Mouse (Mus musculus) kidney, embryonic 14.5 days (tissue): Measurements from ENCODE around the gene Slco2b1. TPM values are rescaled to one million over a fixed set of nuclear protein-coding genes. Genes with fewer than 3 reads are reported as not detected.

Experiments
- ATAC-seq: fragments of 200-750 bp; cut with Nextera tagmentation; 2 replicates; pipeline ENCODE4 v1.8.0; 2017; ENCODE audit warnings: moderate number of reproducible peaks, mild to moderate bottlenecking, moderate TSS enrichment, moderate library complexity; ENCODE audit not compliant: low FRiP score, low TSS enrichment
- H3K27ac ChIP-seq: fragments of 300-500 bp; sonication (generic); 2 replicates; pipeline ENCODE4 v1.5.1; 2014; ENCODE audit warnings: low read depth, mild to moderate bottlenecking, low read length, moderate library complexity, mixed read lengths
- H3K27me3 ChIP-seq: fragments of 300-500 bp; sonication (generic); 2 replicates; pipeline ENCODE4 v1.6.1; 2014; ENCODE audit warnings: mild to moderate bottlenecking, low read length; ENCODE audit not compliant: control insufficient read depth, insufficient read depth
- H3K36me3 ChIP-seq: fragments of 300-500 bp; sonication (generic); 2 replicates; pipeline ENCODE4 v1.6.1; 2014; ENCODE audit warnings: low read length, mixed read lengths; ENCODE audit not compliant: control insufficient read depth, insufficient read depth
- H3K4me1 ChIP-seq: fragments of 300-500 bp; sonication (generic); 2 replicates; pipeline ENCODE4 v1.6.1; 2014; ENCODE audit warnings: low read length, mixed read lengths; ENCODE audit not compliant: control insufficient read depth, insufficient read depth
- H3K4me2 ChIP-seq: fragments of 300-500 bp; sonication (generic); replicated peaks from 2 replicates; pipeline ENCODE4 v1.6.1; 2014; ENCODE audit warnings: low read depth, mild to moderate bottlenecking, low read length
- H3K4me3 ChIP-seq: fragments of 300-500 bp; sonication (generic); 2 replicates; pipeline ENCODE4 v1.5.1; 2014; ENCODE audit warnings: mild to moderate bottlenecking, low read length
- H3K9ac ChIP-seq: fragments of 300-500 bp; sonication (generic); 2 replicates; pipeline ENCODE4 v1.6.1; 2014; ENCODE audit warnings: low read depth, mild to moderate bottlenecking, low read length, moderate library complexity
- H3K9me3 ChIP-seq: fragments of 300-500 bp; sonication (generic); 2 replicates; pipeline ENCODE4 v1.6.1; 2016; ENCODE audit warnings: low read length; ENCODE audit not compliant: control insufficient read depth
- WGBS: fragments of 180-500 bp; shearing (Covaris S2); extraction: QIAGEN DNeasy Blood & Tissue Kit; methylation state at CpG from one replicate; pipeline ENCODE4 v1.1.7; 2014; 5-methylcytosine and 5-hydroxymethylcytosine counted together
- polyA plus RNA-seq: library from polyadenylated mRNA; unstranded; fragments of >200 nt; fragmentation: Nextera tagmentation; extraction: Ambion mirVana; gene quantifications from 2 replicates; pipeline ENCODE4 v1.2.1, GENCODE M21; 2014

Slco2b1 gene
- polyA plus RNA-seq, 1 experiment from 2014 or later, result 1.2 TPM

GRCm38 (mm10) chr7:99625722-99626375 lies 85.3 kb downstream of the Slco2b1 start:
- Histone ChIP-seq H3K4me3 (peak overlapping the region; percentile 42), H3K4me2 (peak overlapping the region; percentile 86), H3K36me3 (no peaks in the 10 kb centered on the region), H3K27ac (no peak overlapping the region), H3K4me1 (peaks cover 17% of the 10 kb centered on the region; the same call in 1 of the 2 replicates), H3K9me3 (no peaks in the 10 kb centered on the region), H3K9ac (peak overlapping the region; percentile 48), H3K27me3 (peaks cover 49% of the 10 kb centered on the region)
- WGBS, result under 1% methylated on average over 74 of the region's 81 CpGs
- ATAC-seq, result peak; percentile 84

GRCm38 (mm10) chr7:99618860-99619259 lies 92.3 kb downstream of the Slco2b1 start:
- H3K4me1 ChIP-seq, result 0 out of 2 replicates have a peak, but pooled peaks cover 5% of the 10 kb centered on the region
- H3K27ac ChIP-seq, result no peak overlapping the region
- no peak overlapping the region for H3K4me3 ChIP-seq
- no peaks in the 10 kb centered on the region for H3K36me3 ChIP-seq
- no peaks in the 10 kb centered on the region for H3K9me3 ChIP-seq
- peaks cover 9% of the 10 kb centered on the region; the same call in 1 of the 2 replicates for H3K27me3 ChIP-seq
- 8% methylated on average over 3 of the region's 3 CpGs for WGBS
- H3K4me2 ChIP-seq, result no peak overlapping the region
- no peak for ATAC-seq
- H3K9ac ChIP-seq, result no peak overlapping the region

GRCm38 (mm10) chr7:99618264-99618663 lies 92.9 kb downstream of the Slco2b1 start:
- Histone ChIP-seq H3K4me3 (no peak overlapping the region), H3K9ac (no peak overlapping the region), H3K4me2 (no peak overlapping the region), H3K27ac (no peak overlapping the region), H3K27me3 (peaks cover 6% of the 10 kb centered on the region; the same call in 1 of the 2 replicates), H3K9me3 (no peaks in the 10 kb centered on the region), H3K36me3 (no peaks in the 10 kb centered on the region), H3K4me1 (0 out of 2 replicates have a peak, but pooled peaks cover 5% of the 10 kb centered on the region)
- 60% methylated on average over 2 of the region's 2 CpGs for WGBS
- no peak for ATAC-seq

Other genes starting within 250 kb of the Slco2b1 start
- gene Klhl35, start 245.3 kb downstream of the Slco2b1 start, polyA plus RNA-seq, result 1.1 and 1.5 TPM in 2 replicates
- 870 and 995 TPM in 2 replicates for gene Rps3, start 227.6 kb downstream of the Slco2b1 start, polyA plus RNA-seq
- gene Arrb1, start 175.9 kb downstream of the Slco2b1 start, polyA plus RNA-seq, result 3.5 and 3.6 TPM in 2 replicates
- gene Tpbgl, start 84.2 kb downstream of the Slco2b1 start, polyA plus RNA-seq, result 0.50 and 0.83 TPM in 2 replicates
- gene Olfr520, start 18.9 kb upstream of the Slco2b1 start, polyA plus RNA-seq, result not detected in 2 replicates
- not detected in 2 replicates for gene Olfr521, start 52.2 kb upstream of the Slco2b1 start, polyA plus RNA-seq
- gene Neu3, start 117.1 kb upstream of the Slco2b1 start, polyA plus RNA-seq, result 2.2 and 4.1 TPM in 2 replicates
- gene Xrra1, start 147.8 kb upstream of the Slco2b1 start, polyA plus RNA-seq, result 0.43 and 0.47 TPM in 2 replicates
- gene Spcs2, start 152.1 kb upstream of the Slco2b1 start, polyA plus RNA-seq, result 346 and 377 TPM in 2 replicates